Mouse (Mus musculus) spleen, adult 12 weeks (tissue): ENCODE results near the gene Scnm1.

ENCODE experiments used
- DNase-seq: peaks from one replicate; pipeline ENCODE4 v3.0.0; 2022; ENCODE audit warnings: low spot score

Scnm1 gene

DNA sequence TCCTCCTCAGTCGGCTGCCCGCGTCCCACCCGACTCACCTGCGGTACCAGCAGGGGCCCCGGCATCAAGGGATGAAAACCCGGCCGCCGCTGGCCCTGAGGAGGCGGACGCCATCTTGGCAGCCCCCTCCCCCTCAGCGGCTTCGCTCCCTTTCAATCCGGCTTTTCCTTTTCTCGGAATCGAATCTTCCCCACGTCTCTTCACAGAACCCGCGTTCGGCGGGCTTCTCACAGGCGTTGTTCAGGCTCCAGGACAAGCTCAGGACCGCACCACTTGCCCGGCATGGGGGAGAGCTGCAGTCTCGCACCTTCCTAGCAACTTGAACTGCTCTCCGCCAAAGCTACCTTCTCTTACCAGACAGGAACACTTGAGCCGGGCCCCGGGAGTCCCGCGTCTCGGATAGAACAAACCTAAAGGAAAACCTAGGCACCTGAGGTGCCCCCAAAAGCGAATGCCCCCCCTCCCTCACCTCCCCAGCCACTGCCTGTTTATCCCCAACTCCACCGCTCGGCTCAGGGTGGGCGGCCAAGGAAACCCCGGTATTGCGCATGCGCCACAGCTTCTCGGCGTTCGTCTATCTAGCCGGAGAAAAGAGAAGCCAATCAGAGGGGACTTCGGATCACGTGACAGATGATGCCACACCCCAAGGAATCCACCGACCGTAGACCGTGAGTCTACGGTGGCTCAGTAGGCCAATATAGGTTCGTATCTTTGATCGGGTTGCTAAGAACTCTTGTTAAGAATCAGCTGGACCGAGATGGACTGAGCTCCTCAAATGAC is 27.3 kb downstream of the Scnm1 start, which contains the start of gene Pip5k1a:
Pip5k1a (minus strand) TSS at position 593 of the 780 bp plus-strand sequence.
- peak; percentile 92 for DNase-seq

DNA sequence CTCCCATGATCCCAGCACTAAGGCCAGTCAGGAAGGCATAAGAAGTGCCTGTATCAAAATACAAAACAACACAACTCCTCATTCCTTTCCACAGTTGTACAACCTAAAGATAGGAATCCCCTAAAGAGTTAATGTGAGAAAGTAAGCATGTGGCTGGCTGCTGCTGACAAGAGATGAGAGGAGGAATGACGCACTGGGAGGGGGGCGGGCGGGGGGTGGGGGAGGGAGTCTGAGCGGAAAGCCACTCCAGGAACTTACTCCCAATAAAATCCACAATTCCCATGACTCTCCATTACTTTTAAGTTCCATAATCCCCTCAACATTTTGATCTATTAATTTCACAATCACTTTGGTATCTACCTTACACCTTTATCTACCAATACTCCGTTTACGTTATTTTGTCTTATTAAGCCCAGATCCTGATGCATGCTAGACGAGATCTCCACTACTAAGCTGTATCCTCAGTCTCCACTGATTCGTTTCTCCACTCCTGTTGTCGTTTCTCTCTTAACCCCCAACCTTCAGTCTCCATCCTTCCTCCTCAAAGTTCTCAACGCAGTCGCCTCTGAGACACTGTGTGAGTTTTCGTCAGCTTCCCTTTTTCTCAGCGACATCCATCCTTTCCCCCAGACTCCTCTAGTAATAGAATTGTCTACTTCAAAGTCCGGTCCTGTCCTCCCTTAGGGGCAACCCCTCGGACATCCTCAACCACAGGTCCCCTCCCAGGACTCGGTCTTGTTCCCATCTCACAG is 28.0 kb downstream of the Scnm1 start:
- no peak for DNase-seq

DNA sequence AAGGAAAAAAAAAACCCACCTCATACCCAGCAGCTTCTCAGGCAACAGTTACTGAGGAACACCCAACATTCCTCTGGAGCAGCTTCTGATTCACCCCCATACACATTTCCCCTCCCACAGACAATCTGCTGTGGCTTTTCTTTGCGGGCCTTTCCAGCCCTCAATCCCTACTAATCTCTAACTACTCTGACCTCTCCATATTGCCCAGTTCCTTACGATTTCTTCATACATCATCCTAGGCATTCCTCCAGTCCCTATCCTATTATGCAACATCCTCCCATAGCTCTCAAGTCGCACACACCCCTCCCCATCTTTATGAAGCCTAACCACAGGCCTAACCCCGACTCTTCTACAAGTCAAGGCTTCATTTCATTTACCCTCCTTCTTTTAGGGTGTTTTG is 28.7 kb downstream of the Scnm1 start:
- no peak for DNase-seq

DNA sequence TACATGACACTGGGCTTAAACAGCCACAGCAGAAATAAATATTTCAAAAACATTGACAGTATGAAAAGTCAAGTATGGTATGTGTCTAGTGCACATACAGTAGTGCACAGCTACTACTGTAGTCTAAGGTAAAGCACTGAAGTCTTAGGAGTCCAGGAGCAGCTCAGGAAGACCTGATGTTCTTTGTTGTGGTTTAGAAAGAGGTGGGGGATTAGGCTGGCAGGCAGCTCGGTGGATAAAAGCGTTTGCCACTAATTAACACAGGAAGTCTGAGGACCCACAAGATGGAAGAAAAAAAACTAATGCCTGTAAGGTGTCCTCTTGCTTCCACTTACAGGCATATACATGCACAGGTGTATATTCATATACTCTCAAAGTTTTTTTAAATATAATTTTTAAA is 33.0 kb downstream of the Scnm1 start:
- DNase-seq: no peak

DNA sequence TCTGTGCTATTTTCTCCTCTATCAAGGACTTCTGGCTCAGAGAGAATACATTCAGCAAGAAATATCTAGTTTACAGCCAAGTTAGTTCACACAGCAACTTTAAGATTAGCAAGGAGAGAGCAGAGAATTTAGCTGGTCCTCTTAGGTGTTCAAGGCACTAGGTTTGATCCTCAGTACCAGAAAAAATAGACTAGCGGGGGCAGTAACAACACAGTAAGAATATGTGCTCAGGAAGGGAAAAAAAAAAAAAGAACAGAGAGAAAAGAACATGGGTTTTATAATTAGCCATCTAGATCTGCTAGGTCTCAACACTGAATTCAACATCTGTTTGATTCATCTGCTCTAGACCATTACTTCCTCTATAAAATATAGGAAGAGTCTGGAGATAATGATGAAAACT is 45.7 kb downstream of the Scnm1 start:
- no peak for DNase-seq
